Mouse (Mus musculus) MEL (cell line): ENCODE data around the gene Bckdhb. TPM values are rescaled to one million over a fixed set of nuclear protein-coding genes. Genes with fewer than 3 reads are reported as not detected.

Experiments used
- DNase-seq: peaks from one replicate; pipeline ENCODE4 v3.0.0; 2011; ENCODE audit warnings: low read depth, low spot score
- H3K27ac ChIP-seq: 2 replicates; pipeline ENCODE4 v1.5.1; 2012; ENCODE audit warnings: low read depth, mild to moderate bottlenecking, control low read depth, low read length, moderate library complexity; ENCODE audit not compliant: control insufficient read depth
- H3K27me3 ChIP-seq, 2 experiments: fragments of 150-350 bp in 1 of 2; sonication (generic) in 1 of 2; 2 replicates each; pipeline ENCODE4 v1.6.1; 2012; ENCODE audit warnings: low read length in 2 of 2, mild to moderate bottlenecking in 2 of 2, improper control_type of control experiment in 1 of 2, moderate library complexity in 1 of 2; ENCODE audit not compliant: insufficient read depth in 2 of 2, control insufficient read depth in 1 of 2
- H3K36me3 ChIP-seq, 2 experiments: 2 replicates each; pipeline ENCODE4 v1.6.1; 2012 to 2014; ENCODE audit warnings: low read length in 2 of 2, improper control_type of control experiment in 1 of 2, inconsistent platforms in 1 of 2, mild to moderate bottlenecking in 1 of 2; ENCODE audit not compliant: insufficient read depth in 2 of 2, control insufficient read depth in 1 of 2
- H3K4me1 ChIP-seq, 2 experiments: fragments of 150-350 bp in 1 of 2; sonication (generic) in 1 of 2; 2 replicates each; pipeline ENCODE4 v1.6.1; 2012; ENCODE audit warnings: low read length in 2 of 2, improper control_type of control experiment in 1 of 2, mild to moderate bottlenecking in 1 of 2; ENCODE audit not compliant: insufficient read depth in 2 of 2, control insufficient read depth in 1 of 2
- H3K4me3 ChIP-seq, 2 experiments: fragments of 150-350 bp in 1 of 2; sonication (generic) in 1 of 2; 2 replicates each; pipeline ENCODE4 v1.5.1; 2012; ENCODE audit warnings: low read depth in 2 of 2, low read length in 2 of 2, mild to moderate bottlenecking in 2 of 2, moderate library complexity in 2 of 2, control low read depth in 1 of 2, improper control_type of control experiment in 1 of 2; ENCODE audit not compliant: control insufficient read depth in 1 of 2, insufficient read depth in 1 of 2
- H3K79me2 ChIP-seq: 2 replicates; pipeline ENCODE4 v1.6.1; 2012; ENCODE audit warnings: mild to moderate bottlenecking, low read length, moderate library complexity; ENCODE audit not compliant: control insufficient read depth, poor library complexity, insufficient read depth
- H3K9ac ChIP-seq: 2 replicates; pipeline ENCODE4 v1.6.1; 2012; ENCODE audit warnings: low read depth, mild to moderate bottlenecking, control low read depth, low read length, moderate library complexity; ENCODE audit not compliant: control insufficient read depth, poor library complexity, severe bottlenecking
- H3K9me3 ChIP-seq: fragments of 150-350 bp; sonication (generic); replicated peaks from 2 replicates; pipeline ENCODE4 v1.6.1; 2012; ENCODE audit warnings: mild to moderate bottlenecking, low read length, improper control_type of control experiment, moderate library complexity; ENCODE audit not compliant: insufficient read depth
- CHD2 ChIP-seq: IDR thresholded peaks from 2 replicates; pipeline ENCODE4 v1.6.1; 2011; ENCODE audit warnings: low read length, improper control_type of control experiment
- CTCF ChIP-seq, 3 experiments: IDR thresholded peaks in 2 of 3; conservative IDR thresholded peaks in 1 of 3; 2 replicates each; pipeline ENCODE4 v1.5.1; 2011 to 2012; ENCODE audit warnings: low read length in 3 of 3, low read depth in 2 of 3, mild to moderate bottlenecking in 2 of 3, improper control_type of control experiment in 1 of 3, inconsistent platforms in 1 of 3, mixed read lengths in 1 of 3, moderate library complexity in 1 of 3; ENCODE audit not compliant: control insufficient read depth in 1 of 3, insufficient read depth in 1 of 3, poor library complexity in 1 of 3, severe bottlenecking in 1 of 3
- EP300 ChIP-seq, 2 experiments: IDR thresholded peaks; 2 replicates each; pipeline ENCODE4 v1.6.1; 2011; ENCODE audit warnings: improper control_type of control experiment in 2 of 2, low read length in 2 of 2, low read depth in 1 of 2, mild to moderate bottlenecking in 1 of 2
- ETS1 ChIP-seq: IDR thresholded peaks from 2 replicates; pipeline ENCODE4 v1.6.1; 2012; ENCODE audit warnings: low read depth, mild to moderate bottlenecking, inconsistent platforms, low read length, improper control_type of control experiment, moderate library complexity
- GATA1 ChIP-seq: IDR thresholded peaks from 2 replicates; pipeline ENCODE4 v1.6.1; 2011; ENCODE audit warnings: low read depth, low read length, improper control_type of control experiment
- HCFC1 ChIP-seq: IDR thresholded peaks from 2 replicates; pipeline ENCODE4 v1.6.1; 2012; ENCODE audit warnings: low read depth, mild to moderate bottlenecking, inconsistent platforms, low read length, improper control_type of control experiment, moderate library complexity
- MAZ ChIP-seq: IDR thresholded peaks from 2 replicates; pipeline ENCODE4 v1.6.1; 2012; ENCODE audit warnings: low read depth, mild to moderate bottlenecking, inconsistent platforms, low read length, improper control_type of control experiment
- MYB ChIP-seq: IDR thresholded peaks from 2 replicates; pipeline ENCODE4 v1.6.1; 2011; ENCODE audit warnings: mild to moderate bottlenecking, low read depth, low read length, improper control_type of control experiment
- MYC ChIP-seq: IDR thresholded peaks from 2 replicates; pipeline ENCODE4 v1.6.1; 2011; ENCODE audit warnings: low read depth, mild to moderate bottlenecking, low read length, improper control_type of control experiment, moderate library complexity
- POLR2AphosphoS5 ChIP-seq: IDR thresholded peaks from 2 replicates; pipeline ENCODE4 v1.6.1; 2012; ENCODE audit warnings: low read depth, borderline replicate concordance, mild to moderate bottlenecking, inconsistent platforms, low read length, moderate library complexity, mixed read lengths
- SIN3A ChIP-seq: IDR thresholded peaks from 2 replicates; pipeline ENCODE4 v1.6.1; 2012; ENCODE audit warnings: low read length, improper control_type of control experiment, inconsistent platforms
- TAL1 ChIP-seq: IDR thresholded peaks from 2 replicates; pipeline ENCODE4 v1.6.1; 2012; ENCODE audit warnings: mild to moderate bottlenecking, inconsistent platforms, low read length, moderate library complexity, mixed read lengths
- TBP ChIP-seq: IDR thresholded peaks from 2 replicates; pipeline ENCODE4 v1.8.0; 2011; ENCODE audit warnings: low read depth, low read length, improper control_type of control experiment
- TCF12 ChIP-seq: IDR thresholded peaks from 2 replicates; pipeline ENCODE4 v1.6.1; 2014; ENCODE audit warnings: low read depth, mild to moderate bottlenecking, inconsistent platforms, low read length, improper control_type of control experiment, moderate library complexity
- UBTF ChIP-seq: IDR thresholded peaks from 2 replicates; pipeline ENCODE4 v1.6.1; 2012; ENCODE audit warnings: low read depth, mild to moderate bottlenecking, inconsistent platforms, low read length, improper control_type of control experiment, moderate library complexity, borderline replicate concordance; ENCODE audit not compliant: insufficient read depth
- USF1 ChIP-seq: IDR thresholded peaks from 2 replicates; pipeline ENCODE4 v1.6.1; 2014; ENCODE audit warnings: low read depth, mild to moderate bottlenecking, inconsistent platforms, low read length, improper control_type of control experiment, moderate library complexity
- USF2 ChIP-seq, 2 experiments: IDR thresholded peaks; 2 replicates each; pipeline ENCODE4 v1.6.1; 2011 to 2012; ENCODE audit warnings: improper control_type of control experiment in 2 of 2, low read length in 2 of 2, borderline replicate concordance in 1 of 2, inconsistent platforms in 1 of 2, low read depth in 1 of 2, mild to moderate bottlenecking in 1 of 2; ENCODE audit not compliant: insufficient read depth in 1 of 2
- ZKSCAN1 ChIP-seq: IDR thresholded peaks from 2 replicates; pipeline ENCODE4 v1.6.1; 2012; ENCODE audit warnings: low read depth, mild to moderate bottlenecking, inconsistent platforms, low read length, improper control_type of control experiment, moderate library complexity
- ZMIZ1 ChIP-seq: IDR thresholded peaks from 2 replicates; pipeline ENCODE4 v1.6.1; 2012; ENCODE audit warnings: low read depth, mild to moderate bottlenecking, inconsistent platforms, low read length, improper control_type of control experiment, moderate library complexity
- ZNF384 ChIP-seq: IDR thresholded peaks from 2 replicates; pipeline ENCODE4 v1.6.1; 2012; ENCODE audit warnings: low read depth, mild to moderate bottlenecking, inconsistent platforms, low read length, improper control_type of control experiment
- polyA plus RNA-seq, 2 experiments: library from polyadenylated mRNA; stranded (reverse) in 1 of 2; unstranded in 1 of 2; fragments of >175 nt in 1 of 2; fragments of >200 nt in 1 of 2; gene quantifications; 2 replicates each; pipeline versions ENCODE4 v1.2.1 to v1.2.4; 2012; ENCODE audit warnings: low replicate concordance in 2 of 2, low read depth in 1 of 2; ENCODE audit not compliant: insufficient read length in 2 of 2, insufficient read depth in 1 of 2, missing spikeins in 1 of 2
- total RNA-seq: library from RNA; depleted of rRNA; stranded (reverse); fragments of 300-350 nt; gene quantifications from 2 replicates; pipeline ENCODE4 v1.2.3, GENCODE M21; 2012

The Bckdhb gene
- total and polyA plus RNA-seq, 3 experiments = 15.9 to 26.6 TPM; not detected in 1

DNA sequence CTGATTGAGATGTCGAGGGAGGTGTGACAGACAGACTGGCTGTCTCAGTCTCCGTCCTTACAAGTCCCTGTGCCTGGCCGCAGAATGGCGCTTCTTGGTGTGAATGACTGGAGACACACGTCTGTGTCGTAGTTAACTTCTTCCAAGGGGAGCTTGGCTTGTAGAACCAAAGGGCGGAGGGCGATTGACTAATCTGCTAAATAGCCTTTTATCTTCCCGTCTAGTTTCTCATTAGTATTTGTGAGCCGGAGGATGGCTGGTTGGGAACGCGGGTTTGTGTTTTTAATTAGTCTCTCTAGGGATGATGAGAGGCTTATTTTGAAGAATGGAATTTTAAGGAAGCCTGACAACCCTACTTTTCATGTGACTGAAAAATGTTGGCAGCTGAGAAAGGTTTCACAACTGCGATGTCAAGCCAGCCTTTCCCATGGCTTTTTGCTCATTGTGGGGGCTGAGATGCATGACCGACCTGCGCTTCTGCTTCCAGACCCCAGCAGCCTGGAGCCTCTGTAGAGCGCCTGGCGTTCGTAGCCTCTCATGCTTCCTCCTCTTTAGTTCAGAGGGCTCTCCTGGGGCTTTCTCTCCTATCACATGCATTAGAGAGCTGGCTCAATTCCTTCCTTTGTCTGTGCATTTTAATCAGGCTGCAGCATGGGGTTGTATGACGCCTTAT lies 107.9 kb downstream of the Bckdhb start:
- Histone ChIP-seq H3K4me1 (no peaks in the 10 kb centered on the region), H3K79me2 (no peaks in the 10 kb centered on the region), H3K9me3 (no peaks in the 10 kb centered on the region), H3K27ac (no peak overlapping the region), H3K4me3 (no peak overlapping the region), H3K27me3 (no peaks in the 10 kb centered on the region), H3K9ac (no peak overlapping the region), H3K36me3 (no peaks in the 10 kb centered on the region; a peak in 1 of 4 replicates)
- no peak for TF ChIP-seq EP300 (IDR thresholded peaks at IDR 0.05; ENCODE audit: low read depth in 1 of 2, low read length in 2 of 2)
- DNase-seq = no peak

DNA sequence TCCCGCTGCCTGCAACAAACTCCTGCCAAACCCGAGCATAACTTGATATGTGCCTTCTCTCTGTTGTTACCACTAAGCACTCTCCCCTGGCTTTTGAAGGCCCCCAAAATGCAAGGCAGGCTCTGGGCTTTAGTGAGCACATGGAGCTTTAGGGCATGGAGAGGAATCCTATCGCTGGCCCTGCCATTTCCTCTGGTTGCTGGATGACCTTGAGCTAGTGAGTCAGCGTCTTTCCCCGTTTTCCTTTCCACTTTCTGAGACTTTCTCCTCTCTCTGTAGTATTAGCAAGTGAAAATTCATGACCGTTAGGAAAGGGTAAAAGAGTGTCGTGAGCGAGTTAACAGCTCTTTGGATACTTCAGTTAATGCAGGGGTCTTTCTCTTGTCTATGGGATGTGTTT lies 111.1 kb downstream of the Bckdhb start:
- no peak overlapping the region for H3K27ac ChIP-seq
- H3K9ac ChIP-seq = no peak overlapping the region
- no peaks in the 10 kb centered on the region for H3K27me3 ChIP-seq
- no peak for DNase-seq
- peaks cover 0 to 2% of the 10 kb centered on the region in 2 experiments; a peak in 3 of 4 replicates for H3K36me3 ChIP-seq
- 0 out of 4 replicates have a peak, but pooled peaks cover 0 to 2% of the 10 kb centered on the region in 2 experiments for H3K4me1 ChIP-seq
- no peak overlapping the region for H3K4me3 ChIP-seq
- no peak for TF ChIP-seq GATA1
- no peak for TF ChIP-seq USF1
- no peak for TF ChIP-seq SIN3A
- no peak for TF ChIP-seq TBP
- no peak for TF ChIP-seq HCFC1
- TF ChIP-seq MYB = no peak
- no peak for TF ChIP-seq ZKSCAN1
- TF ChIP-seq TAL1 = no peak
- no peak for TF ChIP-seq USF2 (IDR thresholded peaks at IDR 0.05; ENCODE audit: borderline replicate concordance in 1 of 2, insufficient read depth in 1 of 2, low read depth in 1 of 2, low read length in 2 of 2)
- no peak for TF ChIP-seq POLR2AphosphoS5
- no peak for TF ChIP-seq UBTF
- no peak for TF ChIP-seq ZMIZ1
- TF ChIP-seq CTCF (IDR thresholded peaks at IDR 0.05 in 2 of 3, conservative IDR thresholded peaks at IDR 0.05 in 1 of 3; ENCODE audit: control insufficient read depth in 1 of 3, insufficient read depth in 1 of 3, low read depth in 2 of 3, low read length in 3 of 3, poor library complexity in 1 of 3, severe bottlenecking in 1 of 3) = no peak
- H3K9me3 ChIP-seq = no peaks in the 10 kb centered on the region
- no peaks in the 10 kb centered on the region for H3K79me2 ChIP-seq

DNA sequence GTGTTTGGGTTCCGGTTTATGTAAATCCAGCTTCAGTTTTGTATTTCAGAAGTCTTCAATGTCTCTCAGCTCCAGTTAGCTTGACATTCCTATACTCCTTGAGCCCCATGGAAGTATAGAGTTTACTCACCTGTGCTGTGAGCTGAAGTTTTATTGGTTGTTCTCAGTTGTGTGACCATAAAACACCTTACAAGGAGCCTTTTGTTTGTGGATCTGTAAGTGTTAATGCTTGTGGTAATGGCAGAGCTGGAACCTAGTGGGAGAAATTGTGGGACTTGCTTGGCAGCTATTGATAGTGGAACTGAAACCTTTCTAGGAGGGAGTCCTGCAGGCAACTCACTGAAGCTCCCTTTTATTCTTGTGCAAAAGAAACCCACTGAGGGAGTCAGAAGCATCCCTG lies 112.3 kb downstream of the Bckdhb start:
- H3K9ac ChIP-seq = no peak overlapping the region
- peaks cover 0 to 5% of the 10 kb centered on the region in 2 experiments; a peak in 1 of 4 replicates for H3K4me1 ChIP-seq
- H3K79me2 ChIP-seq = no peaks in the 10 kb centered on the region
- no peaks in the 10 kb centered on the region for H3K27me3 ChIP-seq
- H3K9me3 ChIP-seq = no peaks in the 10 kb centered on the region
- no peak for DNase-seq
- no peak overlapping the region for H3K4me3 ChIP-seq
- no peak overlapping the region for H3K27ac ChIP-seq
- H3K36me3 ChIP-seq = peaks cover 0 to 7% of the 10 kb centered on the region in 2 experiments; a peak in 3 of 4 replicates
- TF ChIP-seq TBP = no peak
- no peak for TF ChIP-seq SIN3A
- no peak for TF ChIP-seq ZNF384
- TF ChIP-seq CTCF (IDR thresholded peaks at IDR 0.05 in 2 of 3, conservative IDR thresholded peaks at IDR 0.05 in 1 of 3; ENCODE audit: control insufficient read depth in 1 of 3, insufficient read depth in 1 of 3, low read depth in 2 of 3, low read length in 3 of 3, poor library complexity in 1 of 3, severe bottlenecking in 1 of 3) = no peak
- TF ChIP-seq MYC = no peak
- TF ChIP-seq ETS1 = no peak
- no peak for TF ChIP-seq CHD2
- no peak for TF ChIP-seq USF2 (IDR thresholded peaks at IDR 0.05; ENCODE audit: borderline replicate concordance in 1 of 2, insufficient read depth in 1 of 2, low read depth in 1 of 2, low read length in 2 of 2)
- TF ChIP-seq GATA1 = no peak
- no peak for TF ChIP-seq UBTF
- TF ChIP-seq MAZ = no peak
- no peak for TF ChIP-seq TCF12
